Mouse (Mus musculus) kidney, adult 2 months (tissue): ENCODE data around the gene Vps13d.

Experiments
- CTCF ChIP-seq: fragments of 200-500 bp; conservative IDR thresholded peaks from 2 replicates; pipeline ENCODE4 v1.5.1; 2011; ENCODE audit warnings: low read depth, mild to moderate bottlenecking, control low read depth, low read length, moderate library complexity, mixed read lengths; ENCODE audit not compliant: insufficient read depth, insufficient read length
- POLR2A ChIP-seq: fragments of 200-500 bp; IDR thresholded peaks from one replicate; pipeline ENCODE4 v1.6.1; 2011; ENCODE audit warnings: low read depth, low read length, control low read depth

DNA sequence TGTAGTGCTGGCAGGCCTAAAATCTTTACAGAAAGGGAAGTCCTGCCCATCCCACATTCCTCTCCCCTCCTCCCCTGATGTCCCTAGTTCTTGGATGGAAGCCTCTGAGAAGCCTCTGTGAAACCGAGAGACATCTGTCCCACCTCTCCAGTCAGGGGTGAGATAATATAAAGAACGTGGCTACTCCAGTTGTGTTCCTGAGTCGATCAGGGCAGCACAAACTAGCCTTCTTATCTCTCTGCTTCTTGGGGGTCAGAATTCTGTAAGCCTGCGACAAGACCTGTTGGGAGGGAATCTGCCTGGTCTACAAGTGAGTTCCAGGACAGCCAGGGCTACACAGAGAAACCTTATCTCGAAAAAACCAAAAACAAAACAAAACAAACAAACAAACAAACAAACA, 251.5 kb downstream of the Vps13d start:
- no peak for TF ChIP-seq POLR2A
- no peak for TF ChIP-seq CTCF
